Mouse (Mus musculus): ENCODE data around the gene Tbx5. TPM values are rescaled to one million over a fixed set of nuclear protein-coding genes. Genes with fewer than 3 reads are reported as not detected.

Gene Tbx5
- polyA plus RNA-seq, 1 experiment from 2014 or later: 0.04 TPM

DNA sequence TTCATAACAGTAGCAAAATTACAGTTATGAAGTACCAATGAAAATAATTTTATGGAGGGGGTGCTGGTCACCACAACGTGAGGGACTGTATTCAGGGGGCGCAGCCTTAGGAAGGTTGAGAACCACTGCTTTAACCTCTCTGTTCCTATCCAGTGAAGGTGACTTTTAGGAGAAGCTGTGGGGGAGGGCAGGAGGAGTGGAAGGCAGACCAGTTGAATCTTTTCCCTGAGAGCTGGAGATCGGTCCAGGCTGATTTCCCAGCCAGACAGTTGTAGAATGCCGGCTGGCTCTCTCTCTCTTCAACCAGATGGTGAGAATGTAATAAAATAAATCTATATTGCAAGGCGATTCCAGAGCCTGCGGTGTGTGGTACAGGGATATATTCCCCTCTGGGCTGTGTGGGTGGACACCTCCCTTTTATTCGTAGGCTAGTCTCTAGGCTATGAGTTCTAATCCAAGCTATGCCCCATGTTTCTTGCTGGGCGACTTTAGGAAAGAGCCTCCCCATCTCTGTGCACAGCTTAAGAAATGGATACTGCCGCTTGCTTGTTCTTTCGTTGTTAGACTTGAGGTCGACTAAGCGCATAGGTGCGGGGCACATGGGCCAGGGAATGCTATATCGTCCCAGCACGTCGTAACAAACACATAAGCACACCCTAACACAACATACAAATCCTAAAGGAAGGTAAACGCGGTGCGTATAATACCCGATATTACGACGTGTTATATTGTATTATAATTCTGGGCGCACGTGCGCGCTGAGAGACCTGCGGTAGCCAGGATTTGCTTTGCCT is 29.7 kb upstream of the Tbx5 start:
- H3K36me3 ChIP-seq (replicated peaks): no peaks in the 10 kb centered on the region
- H3K4me1 ChIP-seq: peaks cover 6% of the 10 kb centered on the region; the same call in 1 of the 2 replicates
- no peak overlapping the region for H3K27ac ChIP-seq
- no peaks in the 10 kb centered on the region for H3K9me3 ChIP-seq
- 1% methylated on average over 27 of the region's 27 CpGs for WGBS
- no peak overlapping the region for H3K4me3 ChIP-seq
- peak; percentile 19 for DNase-seq (ENCODE audit: extremely low spot score, low spot score)
- H3K27me3 ChIP-seq (ENCODE audit: poor library complexity, severe bottlenecking): peaks cover 100% of the 10 kb centered on the region

DNA sequence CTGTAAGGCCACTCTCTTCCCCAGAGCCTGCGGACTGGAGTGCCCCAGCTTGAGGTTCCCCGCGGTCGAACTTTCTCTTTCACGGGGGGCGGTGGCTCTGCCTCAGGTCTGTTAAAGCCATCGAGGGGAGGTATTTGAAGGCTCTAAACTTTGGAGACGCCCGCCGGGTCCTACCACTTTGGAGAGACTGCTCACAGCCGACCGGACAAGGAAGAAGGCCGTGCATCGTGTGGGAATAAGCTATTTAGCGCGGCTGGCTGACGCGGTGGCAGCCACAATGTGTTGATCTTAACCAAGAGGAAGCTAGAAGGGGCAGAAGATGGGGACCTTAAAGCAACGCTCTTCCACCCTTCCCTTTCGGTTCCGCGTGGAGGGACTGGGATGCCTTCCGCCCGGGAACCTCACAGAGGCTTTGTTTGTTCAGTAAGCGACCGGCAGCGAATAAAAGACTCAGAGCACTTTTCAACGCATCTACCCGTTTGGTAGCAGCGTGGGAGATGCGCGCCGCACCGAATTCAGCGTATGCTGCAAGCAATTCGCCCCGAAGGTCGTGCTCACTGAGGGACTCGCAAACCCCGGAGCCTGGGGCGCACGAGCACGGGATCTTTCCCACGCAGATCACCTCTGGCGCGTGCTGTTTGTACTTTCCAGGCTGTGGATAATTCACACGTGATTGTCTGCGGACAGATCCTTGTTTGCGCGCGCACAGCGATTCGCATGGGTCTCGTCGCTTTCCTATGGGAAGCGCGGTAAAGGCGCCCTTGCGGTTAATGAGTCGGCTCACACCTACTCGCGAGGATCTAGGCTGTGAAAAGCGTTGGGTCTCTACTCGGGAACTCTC is 28.8 kb upstream of the Tbx5 start:
- Histone ChIP-seq H3K4me1 (peaks cover 6% of the 10 kb centered on the region; the same call in 1 of the 2 replicates), H3K4me3 (no peak overlapping the region), H3K27ac (no peak overlapping the region), H3K27me3 (ENCODE audit: poor library complexity, severe bottlenecking) (peaks cover 100% of the 10 kb centered on the region), H3K36me3 (replicated peaks) (no peaks in the 10 kb centered on the region), H3K9me3 (no peaks in the 10 kb centered on the region)
- WGBS: under 1% methylated on average over 64 of the region's 64 CpGs
- peak; percentile 47 for DNase-seq (ENCODE audit: extremely low spot score, low spot score)

- Histone ChIP-seq H3K4me1 (no peaks in the 10 kb centered on the region), H3K36me3 (replicated peaks) (no peaks in the 10 kb centered on the region), H3K27ac (no peak overlapping the region), H3K27me3 (ENCODE audit: poor library complexity, severe bottlenecking) (peaks cover 100% of the 10 kb centered on the region), H3K9me3 (peaks cover 4% of the 10 kb centered on the region; the same call in 1 of the 2 replicates), H3K4me3 (no peak overlapping the region)
- under 1% methylated on average over 35 of the region's 35 CpGs for WGBS
- peak; percentile 31 for DNase-seq (ENCODE audit: extremely low spot score, low spot score)
Measured at GRCm38 (mm10) chr5:119804301-119805039, 28.0 kb upstream of the Tbx5 start.

DNA sequence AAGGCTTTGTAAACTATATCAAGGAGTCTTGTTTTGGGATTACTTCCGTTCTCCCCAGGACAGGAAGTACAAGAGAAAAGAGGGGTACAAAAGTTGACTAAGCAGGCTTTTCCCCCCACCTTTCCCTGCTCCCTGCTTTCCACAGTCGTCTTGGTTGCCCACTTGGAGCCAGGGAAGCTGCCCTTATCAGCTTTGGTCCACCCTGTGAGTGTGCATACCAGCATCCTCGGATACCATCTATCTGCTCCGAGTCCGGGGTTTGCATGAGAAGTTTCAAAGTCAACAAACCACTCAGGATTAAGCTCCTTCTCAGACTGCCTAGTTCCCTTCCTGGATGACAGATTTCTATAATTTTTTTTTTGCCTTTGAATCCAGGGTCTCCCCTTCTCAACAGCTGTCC is 26.8 kb upstream of the Tbx5 start:
- peaks cover 100% of the 10 kb centered on the region for H3K27me3 ChIP-seq (ENCODE audit: poor library complexity, severe bottlenecking)
- no peaks in the 10 kb centered on the region for H3K4me1 ChIP-seq
- peak; percentile 25 for DNase-seq (ENCODE audit: extremely low spot score, low spot score)
- no peaks in the 10 kb centered on the region for H3K36me3 ChIP-seq (replicated peaks)
- H3K27ac ChIP-seq: no peak overlapping the region
- under 1% methylated on average over 5 of the region's 5 CpGs for WGBS
- no peak overlapping the region for H3K4me3 ChIP-seq
- H3K9me3 ChIP-seq: peaks cover 4% of the 10 kb centered on the region; the same call in 1 of the 2 replicates

- Histone ChIP-seq H3K4me3 (no peak overlapping the region), H3K36me3 (replicated peaks) (no peaks in the 10 kb centered on the region), H3K27me3 (ENCODE audit: poor library complexity, severe bottlenecking) (peaks cover 100% of the 10 kb centered on the region), H3K9me3 (peaks cover 4% of the 10 kb centered on the region; the same call in 1 of the 2 replicates), H3K4me1 (no peaks in the 10 kb centered on the region), H3K27ac (no peak overlapping the region)
- DNase-seq (ENCODE audit: extremely low spot score, low spot score): no peak
Measured at GRCm38 (mm10) chr5:119806467-119806866, 26.0 kb upstream of the Tbx5 start.

DNA sequence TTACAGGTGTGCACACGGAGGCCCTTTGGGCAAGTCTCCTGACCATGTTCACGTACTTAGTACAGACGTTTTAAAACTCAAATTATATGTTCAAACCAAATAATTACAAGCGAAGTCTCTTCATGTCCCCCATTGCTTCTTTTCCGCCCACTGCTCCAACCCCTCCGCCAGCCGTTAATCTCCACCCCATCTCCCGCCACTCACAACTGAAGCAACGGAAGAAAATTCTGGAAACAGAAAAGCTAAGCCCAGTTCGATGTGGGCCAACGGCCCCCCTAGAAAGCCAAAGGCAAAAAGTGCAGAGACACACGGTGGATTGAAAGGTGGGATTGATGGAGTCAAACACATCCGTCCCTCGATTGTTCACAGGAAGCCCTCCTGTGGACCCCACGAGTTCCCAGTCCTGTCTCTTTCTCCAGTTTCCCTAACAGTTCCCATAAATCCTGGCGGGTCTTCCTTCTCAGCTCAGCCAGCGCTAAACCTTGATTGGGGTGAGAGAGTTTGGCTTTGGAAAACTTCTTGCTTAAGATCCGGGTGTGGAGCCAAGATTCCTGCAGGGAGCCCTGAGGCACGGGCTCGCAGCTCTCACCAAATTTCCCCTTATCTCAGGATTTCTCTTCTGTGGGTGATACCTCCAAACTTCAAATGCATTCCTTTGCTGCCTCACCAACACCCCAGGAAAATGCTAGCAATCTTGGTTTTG is 24.8 kb upstream of the Tbx5 start:
- 2% methylated on average over 20 of the region's 20 CpGs for WGBS
- peaks cover 4% of the 10 kb centered on the region; the same call in 1 of the 2 replicates for H3K9me3 ChIP-seq
- no peaks in the 10 kb centered on the region for H3K36me3 ChIP-seq (replicated peaks)
- peaks cover 99% of the 10 kb centered on the region for H3K27me3 ChIP-seq (ENCODE audit: poor library complexity, severe bottlenecking)
- no peak overlapping the region for H3K4me3 ChIP-seq
- peak; percentile 22 for DNase-seq (ENCODE audit: extremely low spot score, low spot score)
- no peaks in the 10 kb centered on the region for H3K4me1 ChIP-seq
- H3K27ac ChIP-seq: no peak overlapping the region

DNA sequence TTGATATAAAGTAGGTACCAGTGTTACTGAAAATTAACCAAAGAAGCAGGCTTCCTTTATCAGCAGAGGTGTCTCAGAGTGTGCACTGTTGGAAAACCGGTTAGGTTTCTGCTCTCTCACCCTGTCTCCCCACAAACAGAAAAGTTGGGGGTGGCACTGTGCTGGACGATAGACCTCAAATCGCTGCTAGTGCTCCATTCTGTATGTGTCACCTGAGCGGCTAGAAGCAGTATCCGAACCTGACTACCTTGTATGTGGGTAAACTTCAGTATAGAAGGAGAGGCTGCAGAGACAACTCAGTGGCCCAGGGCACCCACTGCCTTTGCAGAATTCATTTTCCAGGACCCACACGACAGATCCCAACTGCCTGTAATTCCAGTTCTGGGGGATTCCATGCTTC is 23.8 kb upstream of the Tbx5 start:
- peaks cover 97% of the 10 kb centered on the region for H3K27me3 ChIP-seq (ENCODE audit: poor library complexity, severe bottlenecking)
- no peak overlapping the region for H3K4me3 ChIP-seq
- no peak for DNase-seq (ENCODE audit: extremely low spot score, low spot score)
- no peak overlapping the region for H3K27ac ChIP-seq
- H3K4me1 ChIP-seq: no peaks in the 10 kb centered on the region
- WGBS: 38% methylated on average over 6 of the region's 6 CpGs
- H3K9me3 ChIP-seq: peaks cover 4% of the 10 kb centered on the region; the same call in 1 of the 2 replicates
- H3K36me3 ChIP-seq (replicated peaks): no peaks in the 10 kb centered on the region

- Histone ChIP-seq H3K9me3 (peaks cover 8% of the 10 kb centered on the region; the same call in 1 of the 2 replicates), H3K27me3 (ENCODE audit: poor library complexity, severe bottlenecking) (peaks cover 79% of the 10 kb centered on the region), H3K4me3 (no peak overlapping the region), H3K27ac (no peak overlapping the region), H3K4me1 (no peaks in the 10 kb centered on the region), H3K36me3 (replicated peaks) (no peaks in the 10 kb centered on the region)
- DNase-seq (ENCODE audit: extremely low spot score, low spot score): no peak
- WGBS: 55% methylated on average over 12 of the region's 12 CpGs
Measured at GRCm38 (mm10) chr5:119810994-119811690, 21.3 kb upstream of the Tbx5 start.

- DNase-seq (ENCODE audit: extremely low spot score, low spot score): no peak
- H3K4me1 ChIP-seq: no peaks in the 10 kb centered on the region
- 0 out of 2 replicates have a peak, but pooled peaks cover 4% of the 10 kb centered on the region for H3K9me3 ChIP-seq
- 66% methylated on average over 1 of the region's 1 CpGs for WGBS
- H3K36me3 ChIP-seq (replicated peaks): no peaks in the 10 kb centered on the region
- H3K27ac ChIP-seq: no peak overlapping the region
- H3K4me3 ChIP-seq: no peak overlapping the region
- H3K27me3 ChIP-seq (ENCODE audit: poor library complexity, severe bottlenecking): peaks cover 60% of the 10 kb centered on the region
Measured at GRCm38 (mm10) chr5:119815247-119815646, 17.2 kb upstream of the Tbx5 start.

- Histone ChIP-seq H3K36me3 (replicated peaks) (no peaks in the 10 kb centered on the region), H3K27me3 (ENCODE audit: poor library complexity, severe bottlenecking) (peaks cover 78% of the 10 kb centered on the region), H3K4me3 (no peak overlapping the region), H3K9me3 (0 out of 2 replicates have a peak, but pooled peaks cover under 1% of the 10 kb centered on the region), H3K27ac (no peak overlapping the region), H3K4me1 (no peaks in the 10 kb centered on the region)
- DNase-seq (ENCODE audit: extremely low spot score, low spot score): no peak
- 88% methylated on average over 6 of the region's 6 CpGs for WGBS
Measured at GRCm38 (mm10) chr5:119820452-119820851, 12.0 kb upstream of the Tbx5 start.

GRCm38 (mm10) chr5:119821506-119821905 is 11.0 kb upstream of the Tbx5 start:
- H3K4me3 ChIP-seq: no peak overlapping the region
- 44% methylated on average over 2 of the region's 2 CpGs for WGBS
- no peaks in the 10 kb centered on the region for H3K9me3 ChIP-seq
- no peak overlapping the region for H3K27ac ChIP-seq
- H3K4me1 ChIP-seq: no peaks in the 10 kb centered on the region
- H3K36me3 ChIP-seq (replicated peaks): no peaks in the 10 kb centered on the region
- peaks cover 84% of the 10 kb centered on the region for H3K27me3 ChIP-seq (ENCODE audit: poor library complexity, severe bottlenecking)
- DNase-seq (ENCODE audit: extremely low spot score, low spot score): no peak

Data from forebrain, embryonic 10.5 days (tissue).